In genomic region chrX:74115511-74115910, GRCm38 (mm10) we compare ENCODE assay signal across 8 mouse cellular contexts. TPM values are rescaled to one million over a fixed set of nuclear protein-coding genes. Genes with fewer than 3 reads are reported as not detected.
DNase-seq lines count a peak whose midpoint lies in the region; ATAC-seq and TF ChIP-seq lines count a peak whose summit lies in the region.

No protein-coding gene starts in this region.

- TF ChIP-seq CTCF in liver, embryonic 14.5 days (IDR thresholded peaks at IDR 0.05; ENCODE audit: low read depth): peak; percentile 77
- TF ChIP-seq CTCF in stomach, postnatal 0 days (IDR thresholded peaks at IDR 0.05; ENCODE audit: low read depth): peak; percentile 76

- 21% methylated on average over 10 of the region's 10 CpGs for WGBS in forebrain, embryonic 10.5 days
- WGBS in heart, embryonic 15.5 days: 13% methylated on average over 10 of the region's 10 CpGs
- 11% methylated on average over 10 of the region's 10 CpGs for WGBS in liver, embryonic 14.5 days (ENCODE audit: insufficient replicate concordance)
- WGBS in neural tube, embryonic 12.5 days: 17% methylated on average over 10 of the region's 10 CpGs
- WGBS in stomach, postnatal 0 days: 15% methylated on average over 10 of the region's 10 CpGs

- 0 out of 2 replicates have a peak, but pooled peaks have one; percentile 43 for ATAC-seq in heart, embryonic 15.5 days (replicated peaks; ENCODE audit: insufficient number of reproducible peaks, insufficient read depth, low FRiP score, low read depth)
- peak; percentile 50; the same call in 1 of the 2 replicates for ATAC-seq in liver, embryonic 14.5 days (ENCODE audit: insufficient read depth)
- ATAC-seq in neural tube, embryonic 12.5 days (ENCODE audit: low FRiP score, low read depth): no peak; the same call in 1 of the 2 replicates
- ATAC-seq in stomach, postnatal 0 days (ENCODE audit: low FRiP score, low TSS enrichment): peak; percentile 84

- H3K27me3 ChIP-seq in forebrain, embryonic 10.5 days (ENCODE audit: poor library complexity, severe bottlenecking): no peaks in the 10 kb centered on the region
- no peaks in the 10 kb centered on the region for H3K27me3 ChIP-seq in heart, embryonic 15.5 days
- no peaks in the 10 kb centered on the region for H3K27me3 ChIP-seq in liver, embryonic 14.5 days (ENCODE audit: control insufficient read depth, insufficient read depth, low read length)
- H3K27me3 ChIP-seq in neural tube, embryonic 12.5 days (replicated peaks): no peaks in the 10 kb centered on the region
- H3K27me3 ChIP-seq in stomach, postnatal 0 days (ENCODE audit: control insufficient read depth, insufficient read depth, low read length): no peaks in the 10 kb centered on the region

- TF ChIP-seq EP300 in liver, embryonic 14.5 days (IDR thresholded peaks at IDR 0.05; ENCODE audit: low read depth): no peak
- no peak for TF ChIP-seq EP300 in stomach, postnatal 0 days (optimal IDR thresholded peaks at IDR 0.05)

- no peaks in the 10 kb centered on the region for H3K36me3 ChIP-seq in forebrain, embryonic 10.5 days (replicated peaks)
- H3K36me3 ChIP-seq in heart, embryonic 15.5 days: no peaks in the 10 kb centered on the region
- no peaks in the 10 kb centered on the region for H3K36me3 ChIP-seq in liver, embryonic 14.5 days (replicated peaks; ENCODE audit: control insufficient read depth, insufficient read depth, low read depth)
- H3K36me3 ChIP-seq in neural tube, embryonic 12.5 days: no peaks in the 10 kb centered on the region
- H3K36me3 ChIP-seq in stomach, postnatal 0 days (ENCODE audit: control insufficient read depth, insufficient read depth, low read length): no peaks in the 10 kb centered on the region

- H3K9me3 ChIP-seq in forebrain, embryonic 10.5 days: no peaks in the 10 kb centered on the region
- no peaks in the 10 kb centered on the region for H3K9me3 ChIP-seq in heart, embryonic 15.5 days (replicated peaks)
- no peaks in the 10 kb centered on the region for H3K9me3 ChIP-seq in liver, embryonic 14.5 days (ENCODE audit: control insufficient read depth, low read length)
- H3K9me3 ChIP-seq in neural tube, embryonic 12.5 days: no peaks in the 10 kb centered on the region
- no peaks in the 10 kb centered on the region for H3K9me3 ChIP-seq in stomach, postnatal 0 days (ENCODE audit: control insufficient read depth, low read length)

- no peak overlapping the region for H3K27ac ChIP-seq in forebrain, embryonic 10.5 days
- no peak overlapping the region for H3K27ac ChIP-seq in heart, embryonic 15.5 days
- H3K27ac ChIP-seq in liver, embryonic 14.5 days: no peak overlapping the region
- no peak overlapping the region for H3K27ac ChIP-seq in neural tube, embryonic 12.5 days
- H3K27ac ChIP-seq in stomach, postnatal 0 days (replicated peaks): no peak overlapping the region

- peak overlapping the region; percentile 53 for H3K4me2 ChIP-seq in heart, embryonic 15.5 days
- peak overlapping the region; percentile 50 for H3K4me2 ChIP-seq in liver, embryonic 14.5 days (ENCODE audit: low read depth)
- H3K4me2 ChIP-seq in neural tube, embryonic 12.5 days (replicated peaks): peak overlapping the region; percentile 39
- H3K4me2 ChIP-seq in stomach, postnatal 0 days (replicated peaks; ENCODE audit: low read depth): peak overlapping the region; percentile 25; the same call in 1 of the 2 replicates

- H3K9ac ChIP-seq in heart, embryonic 15.5 days: peak overlapping the region; percentile 28; the same call in 1 of the 2 replicates
- H3K9ac ChIP-seq in liver, embryonic 14.5 days (replicated peaks): peak overlapping the region; percentile 34; the same call in 1 of the 2 replicates
- no peak overlapping the region for H3K9ac ChIP-seq in neural tube, embryonic 12.5 days
- peak overlapping the region; percentile 31; the same call in 1 of the 2 replicates for H3K9ac ChIP-seq in stomach, postnatal 0 days (ENCODE audit: low read length)

- no peaks in the 10 kb centered on the region for H3K4me1 ChIP-seq in forebrain, embryonic 10.5 days
- no peaks in the 10 kb centered on the region for H3K4me1 ChIP-seq in heart, embryonic 15.5 days (replicated peaks)
- H3K4me1 ChIP-seq in liver, embryonic 14.5 days (replicated peaks; ENCODE audit: control insufficient read depth in 2 of 2, insufficient read depth in 2 of 2, low read length in 1 of 2): no peaks in the 10 kb centered on the region
- H3K4me1 ChIP-seq in neural tube, embryonic 12.5 days: no peaks in the 10 kb centered on the region
- H3K4me1 ChIP-seq in stomach, postnatal 0 days (replicated peaks; ENCODE audit: control insufficient read depth, insufficient read depth): no peaks in the 10 kb centered on the region

- peak overlapping the region; percentile 33 for H3K4me3 ChIP-seq in forebrain, embryonic 10.5 days
- peak overlapping the region; percentile 43 for H3K4me3 ChIP-seq in heart, embryonic 15.5 days
- peak overlapping the region; percentile 44 to 83 for H3K4me3 ChIP-seq in liver, embryonic 14.5 days (ENCODE audit: insufficient read depth in 1 of 2, low read depth in 2 of 2, low read length in 2 of 2)
- H3K4me3 ChIP-seq in neural tube, embryonic 12.5 days: no peak overlapping the region
- peak overlapping the region; percentile 18; the same call in 1 of the 2 replicates for H3K4me3 ChIP-seq in stomach, postnatal 0 days (ENCODE audit: low read depth, low read length)

- peak; percentile 24 to 52 for DNase-seq in CD8-positive naive resting alpha-beta T cell, adult 2 months (ENCODE audit: low read depth in 2 of 2, low spot score in 2 of 2)
- DNase-seq in c-Kit-negative CD71-positive TER-119-positive erythroid progenitor cells, embryonic 14.5 days (ENCODE audit: low read depth, low spot score): peak; percentile 13
- peak; percentile 25 for DNase-seq in forebrain, embryonic 10.5 days (ENCODE audit: extremely low spot score, low spot score)
- peak; percentile 75 for DNase-seq in kidney, postnatal 25 days
- DNase-seq in liver, embryonic 14.5 days (ENCODE audit: low read depth in 3 of 3, low spot score in 3 of 3): peak; percentile 17 to 42 (median 35)
- peak; percentile 64 for DNase-seq in stomach, postnatal 0 days (ENCODE audit: low spot score)

RNA-seq across cellular contexts. Expression of gene Opn1mw, which starts 11.8 kb away (rescaled TPM):
- polyA plus RNA-seq in forebrain, embryonic 10.5 days (2016; fragmentation: Nextera tagmentation; extraction: Ambion mirVana): not detected in 2 replicates
- polyA plus RNA-seq in heart, embryonic 15.5 days (2015; fragmentation: Nextera tagmentation; extraction: Ambion mirVana): not detected in 2 replicates
- polyA plus RNA-seq in liver, embryonic 14.5 days (2012; rRNA removed): not detected in 2 replicates
- polyA plus RNA-seq in liver, embryonic 14.5 days (2014; fragmentation: Nextera tagmentation; extraction: Ambion mirVana): not detected in 2 replicates
- polyA plus RNA-seq in neural tube, embryonic 12.5 days (2016; fragmentation: Nextera tagmentation; extraction: Ambion mirVana): not detected in 2 replicates
- not detected in 2 replicates for polyA plus RNA-seq in stomach, postnatal 0 days (2015; fragmentation: Nextera tagmentation; extraction: Ambion mirVana)

RNA-seq across cellular contexts. Expression of gene Mecp2, which starts 19.7 kb away (rescaled TPM):
- polyA plus RNA-seq in forebrain, embryonic 10.5 days (2016; fragmentation: Nextera tagmentation; extraction: Ambion mirVana): 13.7 and 14.4 TPM in 2 replicates
- 10.5 and 12.0 TPM in 2 replicates for polyA plus RNA-seq in heart, embryonic 15.5 days (2015; fragmentation: Nextera tagmentation; extraction: Ambion mirVana)
- polyA plus RNA-seq in liver, embryonic 14.5 days (2012; rRNA removed): 2.2 and 3.2 TPM in 2 replicates
- polyA plus RNA-seq in liver, embryonic 14.5 days (2014; fragmentation: Nextera tagmentation; extraction: Ambion mirVana): 4.4 and 6.0 TPM in 2 replicates
- polyA plus RNA-seq in neural tube, embryonic 12.5 days (2016; fragmentation: Nextera tagmentation; extraction: Ambion mirVana): 14.4 and 14.5 TPM in 2 replicates
- 6.8 and 6.9 TPM in 2 replicates for polyA plus RNA-seq in stomach, postnatal 0 days (2015; fragmentation: Nextera tagmentation; extraction: Ambion mirVana)

RNA-seq across cellular contexts. Expression of gene Tex28, which starts 52.1 kb away (rescaled TPM):
- polyA plus RNA-seq in forebrain, embryonic 10.5 days (2016; fragmentation: Nextera tagmentation; extraction: Ambion mirVana): not detected in 2 replicates
- not detected in 2 replicates for polyA plus RNA-seq in heart, embryonic 15.5 days (2015; fragmentation: Nextera tagmentation; extraction: Ambion mirVana)
- polyA plus RNA-seq in liver, embryonic 14.5 days (2012; rRNA removed): not detected in 2 replicates
- polyA plus RNA-seq in liver, embryonic 14.5 days (2014; fragmentation: Nextera tagmentation; extraction: Ambion mirVana): not detected in 2 replicates
- polyA plus RNA-seq in neural tube, embryonic 12.5 days (2016; fragmentation: Nextera tagmentation; extraction: Ambion mirVana): not detected in 2 replicates
- not detected in 2 replicates for polyA plus RNA-seq in stomach, postnatal 0 days (2015; fragmentation: Nextera tagmentation; extraction: Ambion mirVana)

Comparison
In these comparisons a context has a peak if more than half of its experiments do, and no peak if none do; other contexts are left out.
1. DNase-seq: peak in every context shown above with its lines; median percentile 75 in kidney, postnatal 25 days; 64 in stomach, postnatal 0 days; 38 in CD8-positive naive resting alpha-beta T cell, adult 2 months; 35 in liver, embryonic 14.5 days; 25 in forebrain, embryonic 10.5 days; 13 in c-Kit-negative CD71-positive TER-119-positive erythroid progenitor cells, embryonic 14.5 days.